Mouse (Mus musculus) heart, embryonic 12.5 days (tissue): Measurements from ENCODE around the gene Focad. TPM values are rescaled to one million over a fixed set of nuclear protein-coding genes. Genes with fewer than 3 reads are reported as not detected.

Experiments
- ATAC-seq: fragments of 200-750 bp; cut with Nextera tagmentation; 2 replicates; pipeline ENCODE4 v1.8.0; 2017; ENCODE audit warnings: moderate TSS enrichment, moderate library complexity; ENCODE audit not compliant: insufficient number of reproducible peaks, low FRiP score
- H3K27ac ChIP-seq: fragments of 300-500 bp; sonication (generic); 2 replicates; pipeline ENCODE4 v1.5.1; 2016; ENCODE audit warnings: mild to moderate bottlenecking, moderate library complexity; ENCODE audit not compliant: poor library complexity, severe bottlenecking
- H3K27me3 ChIP-seq: fragments of 300-500 bp; sonication (generic); replicated peaks from 2 replicates; pipeline ENCODE4 v1.6.1; 2016; ENCODE audit warnings: mild to moderate bottlenecking, moderate library complexity
- H3K36me3 ChIP-seq: fragments of 300-500 bp; sonication (generic); 2 replicates; pipeline ENCODE4 v1.6.1; 2016; ENCODE audit warnings: mild to moderate bottlenecking, moderate library complexity
- H3K4me1 ChIP-seq: fragments of 300-500 bp; sonication (generic); replicated peaks from 2 replicates; pipeline ENCODE4 v1.6.1; 2016; ENCODE audit warnings: mild to moderate bottlenecking
- H3K4me2 ChIP-seq: fragments of 300-500 bp; sonication (generic); 2 replicates; pipeline ENCODE4 v1.6.1; 2016; ENCODE audit warnings: mild to moderate bottlenecking, moderate library complexity
- H3K4me3 ChIP-seq: fragments of 300-500 bp; sonication (generic); 2 replicates; pipeline ENCODE4 v1.5.1; 2016; ENCODE audit warnings: mild to moderate bottlenecking
- H3K9ac ChIP-seq: fragments of 300-500 bp; sonication (generic); 2 replicates; pipeline ENCODE4 v1.6.1; 2016; ENCODE audit warnings: mild to moderate bottlenecking, moderate library complexity
- H3K9me3 ChIP-seq: fragments of 300-500 bp; sonication (generic); replicated peaks from 2 replicates; pipeline ENCODE4 v1.6.1; 2016; ENCODE audit warnings: mild to moderate bottlenecking, moderate library complexity
- whole genome bisulfite sequencing: fragments of 180-500 bp; shearing (Covaris S2); methylation state at CpG from one replicate; pipeline ENCODE4 v1.1.7; 2016; 5-methylcytosine and 5-hydroxymethylcytosine counted together
- polyA plus RNA-seq: library from polyadenylated mRNA; unstranded; fragments of >200 nt; fragmentation: Nextera tagmentation; extraction: Ambion mirVana; gene quantifications from 2 replicates; pipeline ENCODE4 v1.2.1, GENCODE M21; 2016

Focad gene
- polyA plus RNA-seq, 1 experiment from 2014 or later = 11.2 TPM

DNA sequence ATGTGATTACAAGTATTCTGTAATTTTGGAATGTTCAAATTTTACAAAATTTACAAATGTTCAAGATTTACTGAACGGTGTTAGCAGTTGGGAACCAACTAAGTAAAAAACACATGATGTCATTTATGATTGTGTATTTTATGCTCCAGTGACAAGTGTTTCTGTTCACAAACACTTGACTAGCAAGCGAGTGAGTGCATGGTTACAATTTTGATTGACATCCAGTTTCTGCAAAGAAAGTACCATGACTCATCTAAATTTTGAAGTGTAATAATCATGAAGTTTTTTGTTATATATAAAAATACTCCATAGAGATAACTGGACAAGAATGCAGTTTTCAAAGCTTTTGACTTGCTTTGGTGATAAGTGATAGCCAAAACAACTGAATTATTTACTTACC is 1.3 kb downstream of the Focad start:
- H3K36me3 ChIP-seq = no peaks in the 10 kb centered on the region
- ATAC-seq = no peak
- H3K9ac ChIP-seq = no peak overlapping the region
- WGBS = 85% methylated on average over 2 of the region's 2 CpGs
- H3K27me3 ChIP-seq = no peaks in the 10 kb centered on the region
- H3K9me3 ChIP-seq = no peaks in the 10 kb centered on the region
- no peak overlapping the region for H3K4me3 ChIP-seq
- no peak overlapping the region for H3K27ac ChIP-seq
- peaks cover 5% of the 10 kb centered on the region; the same call in 1 of the 2 replicates for H3K4me1 ChIP-seq
- no peak overlapping the region for H3K4me2 ChIP-seq

DNA sequence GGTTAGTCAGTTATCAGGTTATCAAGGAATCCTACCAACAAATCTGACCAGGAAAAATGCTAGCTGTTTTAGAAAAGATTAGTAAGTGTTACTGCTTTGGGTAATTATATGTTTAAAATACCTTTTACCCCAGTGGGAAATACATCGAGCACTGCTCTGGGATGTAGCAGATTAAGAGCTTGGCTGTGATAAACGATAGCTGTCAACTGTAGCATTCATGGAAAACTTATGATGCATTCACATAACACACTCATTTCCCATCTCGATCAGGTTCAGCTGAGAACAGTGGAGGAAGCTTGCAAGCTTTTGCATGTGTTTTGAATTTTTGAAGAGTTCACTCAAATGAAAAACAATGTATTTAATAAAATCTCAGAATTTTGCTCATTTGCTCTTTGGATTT is 14.2 kb downstream of the Focad start:
- ATAC-seq = no peak
- Histone ChIP-seq H3K4me3 (no peak overlapping the region), H3K9me3 (no peaks in the 10 kb centered on the region; the same call in 1 of the 2 replicates), H3K4me2 (no peak overlapping the region), H3K27me3 (no peaks in the 10 kb centered on the region), H3K27ac (no peak overlapping the region), H3K4me1 (no peaks in the 10 kb centered on the region), H3K9ac (no peak overlapping the region), H3K36me3 (no peaks in the 10 kb centered on the region)
- 65% methylated on average over 3 of the region's 3 CpGs for WGBS

DNA sequence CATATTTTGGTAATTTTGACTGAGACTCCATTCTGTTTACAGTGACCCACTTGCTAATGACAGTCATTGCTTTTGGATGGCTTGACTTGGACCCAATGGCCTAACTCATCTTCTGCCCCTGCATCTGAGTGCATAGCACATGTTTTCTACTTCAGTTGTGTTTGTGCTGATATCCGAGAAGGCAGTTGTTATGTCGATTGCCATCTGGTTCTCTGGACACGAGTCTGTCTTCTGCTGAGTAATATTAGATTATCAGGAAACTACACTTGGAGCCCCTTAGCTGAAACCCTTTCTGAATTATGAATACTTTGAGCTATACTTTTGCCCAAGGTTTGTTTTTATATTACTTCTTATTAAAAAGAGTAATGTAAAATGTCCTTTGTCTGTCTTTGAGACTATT is 22.9 kb downstream of the Focad start:
- H3K36me3 ChIP-seq = no peaks in the 10 kb centered on the region
- no peaks in the 10 kb centered on the region; the same call in 1 of the 2 replicates for H3K9me3 ChIP-seq
- WGBS = 73% methylated on average over 3 of the region's 3 CpGs
- H3K4me2 ChIP-seq = no peak overlapping the region
- no peaks in the 10 kb centered on the region for H3K4me1 ChIP-seq
- no peaks in the 10 kb centered on the region for H3K27me3 ChIP-seq
- no peak for ATAC-seq
- H3K9ac ChIP-seq = no peak overlapping the region
- no peak overlapping the region for H3K4me3 ChIP-seq
- H3K27ac ChIP-seq = no peak overlapping the region

DNA sequence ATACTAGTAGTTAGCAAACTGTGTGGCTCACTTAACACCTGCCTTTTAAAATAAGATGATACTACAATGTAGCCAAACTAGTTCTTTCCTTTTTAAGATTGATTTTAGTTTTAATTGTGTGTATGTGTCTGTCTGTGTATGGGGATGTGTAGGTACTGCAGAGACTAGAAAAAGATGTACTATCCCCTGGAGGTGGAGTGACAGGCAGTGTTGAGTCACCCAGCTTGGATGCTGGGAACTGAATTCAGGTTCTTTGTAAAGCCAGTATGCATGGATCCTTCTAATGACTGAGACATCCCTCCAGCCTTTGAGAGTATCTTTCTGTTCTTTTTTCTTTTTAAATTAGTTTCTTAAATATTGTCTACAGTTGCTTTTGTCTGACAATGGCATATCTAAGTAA is 23.5 kb downstream of the Focad start:
- Histone ChIP-seq H3K4me3 (no peak overlapping the region), H3K27ac (no peak overlapping the region), H3K4me2 (no peak overlapping the region), H3K9me3 (no peaks in the 10 kb centered on the region; the same call in 1 of the 2 replicates), H3K36me3 (no peaks in the 10 kb centered on the region), H3K27me3 (no peaks in the 10 kb centered on the region), H3K9ac (no peak overlapping the region), H3K4me1 (no peaks in the 10 kb centered on the region)
- no peak for ATAC-seq

GRCm38 (mm10) chr4:88118750-88119395 is 24.4 kb downstream of the Focad start:
- ATAC-seq = no peak
- Histone ChIP-seq H3K27me3 (no peaks in the 10 kb centered on the region), H3K4me2 (no peak overlapping the region), H3K9me3 (no peaks in the 10 kb centered on the region), H3K27ac (no peak overlapping the region), H3K9ac (no peak overlapping the region), H3K36me3 (no peaks in the 10 kb centered on the region), H3K4me1 (no peaks in the 10 kb centered on the region), H3K4me3 (no peak overlapping the region)
- 80% methylated on average over 5 of the region's 5 CpGs for WGBS

DNA sequence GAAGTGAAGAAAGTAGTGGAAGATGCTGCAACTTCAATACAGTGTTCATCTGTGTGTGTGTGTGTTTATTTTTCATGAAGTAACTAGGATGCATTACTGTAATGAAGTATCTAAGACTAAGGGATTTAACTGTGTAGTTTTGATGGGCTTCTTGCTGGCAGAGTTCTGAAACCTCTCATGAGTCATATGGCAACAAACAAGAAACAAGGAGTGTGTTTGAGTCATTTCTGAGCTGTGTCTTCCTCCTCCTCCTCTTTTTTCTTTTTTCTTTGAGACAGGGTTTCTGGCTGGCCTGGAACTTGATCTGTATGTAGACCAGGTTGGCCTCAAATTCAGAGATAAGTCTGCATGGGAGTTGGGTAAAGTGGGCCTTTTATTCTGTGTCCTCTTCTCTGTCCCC is 25.7 kb downstream of the Focad start:
- Histone ChIP-seq H3K27ac (no peak overlapping the region), H3K9me3 (no peaks in the 10 kb centered on the region), H3K36me3 (no peaks in the 10 kb centered on the region), H3K27me3 (no peaks in the 10 kb centered on the region), H3K9ac (no peak overlapping the region), H3K4me3 (no peak overlapping the region), H3K4me2 (no peak overlapping the region), H3K4me1 (no peaks in the 10 kb centered on the region)
- no peak for ATAC-seq

DNA sequence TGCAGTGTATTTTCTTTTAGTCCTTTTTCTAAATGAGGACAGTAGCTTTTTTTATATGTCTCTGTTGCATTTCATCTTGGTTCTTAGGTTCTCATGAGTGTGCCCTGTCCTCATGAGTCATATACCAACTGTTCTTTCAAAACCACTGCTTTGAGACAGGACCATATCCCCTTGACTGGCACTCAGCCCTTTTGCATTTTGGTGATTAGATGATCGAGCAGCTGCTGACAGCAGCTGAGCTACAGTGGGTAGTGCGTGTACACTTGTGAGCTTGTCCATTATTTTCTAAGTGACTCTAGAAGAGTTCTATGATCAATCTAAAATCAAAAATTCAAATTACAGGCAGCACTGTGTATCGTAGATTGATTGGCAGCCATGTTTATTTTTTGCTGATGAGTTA is 28.0 kb downstream of the Focad start:
- Histone ChIP-seq H3K4me3 (no peak overlapping the region), H3K9me3 (no peaks in the 10 kb centered on the region), H3K4me2 (no peak overlapping the region), H3K9ac (no peak overlapping the region), H3K27ac (no peak overlapping the region), H3K4me1 (no peaks in the 10 kb centered on the region), H3K27me3 (no peaks in the 10 kb centered on the region), H3K36me3 (no peaks in the 10 kb centered on the region)
- no peak for ATAC-seq
- WGBS = 81% methylated on average over 3 of the region's 3 CpGs

DNA sequence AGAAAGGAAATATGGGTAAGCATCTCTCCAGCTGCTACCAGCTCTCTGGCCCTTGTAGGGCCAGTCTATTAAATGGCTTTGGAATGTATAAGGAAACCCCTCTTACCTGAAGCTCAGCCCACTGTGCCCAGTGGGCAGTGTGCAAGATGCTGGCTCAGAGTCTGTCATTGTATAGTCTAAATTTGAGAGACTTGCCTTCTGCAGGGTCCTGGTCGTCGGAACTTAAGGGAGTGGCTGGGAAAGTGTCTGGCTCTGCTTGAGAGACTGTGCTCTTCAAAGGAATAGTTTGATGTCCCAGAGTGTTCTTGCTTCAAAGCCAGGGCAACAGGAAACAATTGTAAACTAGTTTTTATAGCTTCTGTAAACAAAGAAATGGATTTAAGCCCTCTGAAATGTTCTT is 41.5 kb downstream of the Focad start:
- no peaks in the 10 kb centered on the region for H3K9me3 ChIP-seq
- H3K27me3 ChIP-seq = no peaks in the 10 kb centered on the region
- ATAC-seq = no peak
- WGBS = 44% methylated on average over 2 of the region's 2 CpGs
- no peak overlapping the region for H3K9ac ChIP-seq
- H3K4me1 ChIP-seq = no peaks in the 10 kb centered on the region
- no peak overlapping the region for H3K4me2 ChIP-seq
- no peak overlapping the region for H3K4me3 ChIP-seq
- no peak overlapping the region for H3K27ac ChIP-seq
- no peaks in the 10 kb centered on the region for H3K36me3 ChIP-seq

DNA sequence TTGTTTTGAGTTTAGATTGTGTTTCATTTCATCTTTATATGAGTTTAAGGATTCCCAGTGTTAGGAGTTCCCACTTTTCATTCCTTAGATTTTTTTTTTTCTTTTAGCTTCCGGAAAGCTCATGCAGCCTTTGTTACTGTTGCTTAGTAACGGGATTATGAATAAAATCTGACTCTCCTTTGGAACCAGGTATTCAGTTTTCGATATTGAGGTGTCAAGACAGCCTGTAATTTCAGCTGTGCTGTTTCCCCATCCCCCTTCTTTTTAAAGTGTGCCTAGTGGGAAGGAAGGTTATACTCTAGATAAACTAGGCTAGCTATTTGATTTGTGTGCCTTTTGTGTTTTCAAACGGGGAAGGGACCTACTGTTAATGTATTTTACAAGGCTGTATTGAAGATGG is 42.1 kb downstream of the Focad start:
- H3K4me2 ChIP-seq = no peak overlapping the region
- H3K9ac ChIP-seq = no peak overlapping the region
- H3K27me3 ChIP-seq = no peaks in the 10 kb centered on the region
- no peaks in the 10 kb centered on the region for H3K9me3 ChIP-seq
- ATAC-seq = no peak
- no peaks in the 10 kb centered on the region for H3K4me1 ChIP-seq
- WGBS = 64% methylated on average over 4 of the region's 4 CpGs
- H3K27ac ChIP-seq = no peak overlapping the region
- no peaks in the 10 kb centered on the region for H3K36me3 ChIP-seq
- no peak overlapping the region for H3K4me3 ChIP-seq

- no peak overlapping the region for H3K4me3 ChIP-seq
- H3K4me2 ChIP-seq = no peak overlapping the region
- no peak overlapping the region for H3K27ac ChIP-seq
- no peaks in the 10 kb centered on the region for H3K4me1 ChIP-seq
- no peaks in the 10 kb centered on the region for H3K27me3 ChIP-seq
- H3K9me3 ChIP-seq = no peaks in the 10 kb centered on the region
- H3K36me3 ChIP-seq = no peaks in the 10 kb centered on the region
- no peak overlapping the region for H3K9ac ChIP-seq
- ATAC-seq = no peak
- 92% methylated on average over 2 of the region's 2 CpGs for WGBS
These were observed 44.0 kb downstream of the Focad start for GRCm38 (mm10) chr4:88138366-88138917.

GRCm38 (mm10) chr4:88149462-88149861 is 55.0 kb downstream of the Focad start:
- Histone ChIP-seq H3K27me3 (no peaks in the 10 kb centered on the region), H3K4me2 (no peak overlapping the region), H3K9me3 (no peaks in the 10 kb centered on the region), H3K27ac (no peak overlapping the region), H3K4me3 (no peak overlapping the region), H3K4me1 (0 out of 2 replicates have a peak, but pooled peaks cover 3% of the 10 kb centered on the region), H3K9ac (no peak overlapping the region), H3K36me3 (no peaks in the 10 kb centered on the region)
- ATAC-seq = no peak
- 64% methylated on average over 1 of the region's 1 CpGs for WGBS
